Mouse (Mus musculus) neural tube, embryonic 15.5 days (tissue): ENCODE results near the gene Trhde. TPM values are rescaled to one million over a fixed set of nuclear protein-coding genes. Genes with fewer than 3 reads are reported as not detected.

Experiments used
- ATAC-seq: fragments of 200-750 bp; cut with Nextera tagmentation; 2 replicates; pipeline ENCODE4 v1.8.0; 2017; ENCODE audit warnings: mild to moderate bottlenecking, moderate TSS enrichment, moderate library complexity; ENCODE audit not compliant: low FRiP score
- H3K27ac ChIP-seq: fragments of 300-500 bp; sonication (generic); replicated peaks from 2 replicates; pipeline ENCODE4 v1.5.1; 2015; ENCODE audit warnings: mild to moderate bottlenecking, inconsistent platforms
- H3K27me3 ChIP-seq: fragments of 300-500 bp; sonication (generic); replicated peaks from 2 replicates; pipeline ENCODE4 v1.6.1; 2015; ENCODE audit warnings: inconsistent platforms
- H3K36me3 ChIP-seq: fragments of 300-500 bp; sonication (generic); 2 replicates; pipeline ENCODE4 v1.6.1; 2015; ENCODE audit warnings: inconsistent platforms
- H3K4me1 ChIP-seq: fragments of 300-500 bp; sonication (generic); 2 replicates; pipeline ENCODE4 v1.6.1; 2015; ENCODE audit warnings: inconsistent platforms
- H3K4me2 ChIP-seq: fragments of 300-500 bp; sonication (generic); 2 replicates; pipeline ENCODE4 v1.6.1; 2015; ENCODE audit warnings: inconsistent platforms, mild to moderate bottlenecking, moderate library complexity
- H3K4me3 ChIP-seq: fragments of 300-500 bp; sonication (generic); replicated peaks from 2 replicates; pipeline ENCODE4 v1.5.1; 2015; ENCODE audit warnings: mild to moderate bottlenecking, inconsistent platforms
- H3K9ac ChIP-seq: fragments of 300-500 bp; sonication (generic); replicated peaks from 2 replicates; pipeline ENCODE4 v1.6.1; 2015; ENCODE audit warnings: mild to moderate bottlenecking, inconsistent platforms
- H3K9me3 ChIP-seq: fragments of 300-500 bp; sonication (generic); replicated peaks from 2 replicates; pipeline ENCODE4 v1.6.1; 2016; ENCODE audit warnings: inconsistent platforms
- WGBS: fragments of 180-500 bp; shearing (Covaris S2); methylation state at CpG from one replicate; pipeline ENCODE4 v1.1.7; 2015; ENCODE audit warnings: mixed read lengths; 5-methylcytosine and 5-hydroxymethylcytosine counted together
- polyA plus RNA-seq: library from polyadenylated mRNA; unstranded; fragments of >200 nt; fragmentation: Nextera tagmentation; extraction: Ambion mirVana; gene quantifications from 2 replicates; pipeline ENCODE4 v1.2.1, GENCODE M21; 2015

Gene Trhde
- polyA plus RNA-seq, result 6.6 and 7.6 TPM in 2 replicates

DNA sequence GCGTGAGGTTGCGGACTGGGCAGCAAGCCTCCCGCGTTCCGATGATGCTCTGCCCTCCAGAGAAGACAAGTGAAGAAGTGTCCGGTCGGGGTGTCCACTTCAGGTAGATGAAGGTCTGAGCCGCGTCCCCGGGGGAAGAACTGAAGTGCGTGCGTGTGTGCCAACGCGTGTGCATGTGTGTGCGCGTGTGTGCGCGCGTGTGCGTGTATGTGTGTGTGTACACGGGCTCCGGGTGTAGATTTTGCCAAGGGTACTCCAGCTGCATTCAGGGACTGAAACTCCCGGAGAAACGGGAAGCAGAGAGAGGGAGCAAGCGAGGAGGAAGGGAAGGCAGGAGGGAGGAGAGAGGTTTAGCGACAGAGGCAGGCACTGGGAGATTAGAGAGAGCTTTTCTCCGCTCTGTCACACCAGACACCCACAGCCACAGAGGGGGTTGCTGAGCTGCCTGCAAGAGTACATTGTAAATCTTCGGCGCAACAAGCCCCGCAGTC, at the start of gene Trhde:
Gene Trhde (minus strand): TSS at position 147 of the 491 bp plus-strand sequence.
- Histone ChIP-seq H3K9me3 (no peaks in the 10 kb centered on the region), H3K4me2 (peak within 1 kb of the TSS; percentile 75), H3K4me1 (peaks cover 27% of the 10 kb centered on the region), H3K27ac (peak within 1 kb of the TSS; percentile 75), H3K27me3 (peaks cover 4% of the 10 kb centered on the region), H3K36me3 (no peaks in the 10 kb centered on the region), H3K4me3 (peak within 1 kb of the TSS; percentile 60), H3K9ac (peak within 1 kb of the TSS; percentile 47)
- under 1% methylated on average over 30 of the region's 30 CpGs for WGBS
- peak; percentile 52; the same call in 1 of the 2 replicates for ATAC-seq

DNA sequence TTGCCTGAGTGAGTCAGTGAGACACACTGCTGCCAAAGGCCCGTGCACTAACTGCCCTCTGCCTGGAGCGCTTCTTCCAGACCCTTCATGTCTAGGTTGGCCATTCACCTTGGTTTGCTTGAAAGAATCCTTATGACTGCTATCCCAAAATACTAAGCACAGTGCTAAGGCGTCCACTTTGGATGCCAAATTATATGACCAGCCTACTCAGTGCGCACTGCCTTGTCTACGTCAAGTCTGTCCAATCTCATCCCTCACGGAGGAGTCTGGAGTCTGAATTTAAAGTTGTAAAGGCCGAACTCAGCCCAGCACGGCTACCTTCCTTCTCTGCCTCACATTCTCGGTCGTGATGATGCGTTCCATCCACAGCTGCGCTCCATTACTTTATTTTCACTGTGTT, 39.9 kb upstream of the Trhde start:
- Histone ChIP-seq H3K27ac (no peak overlapping the region), H3K4me3 (no peak overlapping the region), H3K36me3 (no peaks in the 10 kb centered on the region), H3K9ac (no peak overlapping the region), H3K4me1 (no peaks in the 10 kb centered on the region), H3K4me2 (no peak overlapping the region), H3K27me3 (no peaks in the 10 kb centered on the region), H3K9me3 (no peaks in the 10 kb centered on the region)
- ATAC-seq, result no peak
- WGBS, result 94% methylated on average over 12 of the region's 12 CpGs

DNA sequence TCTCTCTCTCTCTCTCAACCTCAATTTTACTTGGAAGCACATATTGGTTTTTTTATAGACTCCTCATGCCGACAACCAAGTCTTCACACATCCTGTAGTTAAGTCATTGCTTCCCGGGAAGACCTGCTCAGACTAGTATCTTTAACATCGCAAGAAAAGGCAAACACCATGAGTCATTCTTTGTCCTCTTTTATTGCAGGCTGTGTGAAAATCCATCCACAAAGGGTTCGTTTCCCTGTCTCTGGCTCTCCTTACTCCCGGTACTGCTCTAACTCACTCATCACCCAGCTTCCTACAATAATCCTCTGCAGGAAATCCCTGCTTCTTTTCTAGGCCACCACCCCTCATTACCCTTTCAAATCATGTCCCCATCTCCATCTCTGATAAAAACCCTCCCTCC, 39.3 kb upstream of the Trhde start:
- WGBS, result 42% methylated on average over 5 of the region's 5 CpGs
- no peaks in the 10 kb centered on the region for H3K4me1 ChIP-seq
- no peaks in the 10 kb centered on the region for H3K27me3 ChIP-seq
- H3K9ac ChIP-seq, result no peak overlapping the region
- H3K4me3 ChIP-seq, result no peak overlapping the region
- no peak overlapping the region for H3K27ac ChIP-seq
- no peak overlapping the region for H3K4me2 ChIP-seq
- ATAC-seq, result no peak
- no peaks in the 10 kb centered on the region for H3K9me3 ChIP-seq
- H3K36me3 ChIP-seq, result no peaks in the 10 kb centered on the region

DNA sequence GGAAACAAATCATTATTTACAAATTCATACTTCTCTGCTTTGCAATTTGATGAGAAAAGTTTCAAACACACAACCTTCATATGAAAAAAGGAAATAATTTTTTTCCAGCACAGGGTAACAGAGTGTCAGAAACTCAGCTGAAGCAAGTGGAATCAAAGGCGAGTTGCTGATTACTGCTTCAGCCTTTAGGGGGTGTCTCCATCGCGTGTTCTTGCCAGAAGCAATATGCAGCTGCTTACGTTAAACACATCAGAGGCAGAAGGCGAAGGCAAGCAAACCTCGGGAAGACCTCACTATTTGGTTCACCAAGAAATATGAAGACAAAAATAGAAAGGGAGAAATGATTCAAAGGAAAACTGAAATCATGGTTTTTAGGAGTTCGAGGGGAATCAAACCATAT, 29.2 kb upstream of the Trhde start:
- Histone ChIP-seq H3K9ac (no peak overlapping the region), H3K4me1 (no peaks in the 10 kb centered on the region), H3K4me2 (no peak overlapping the region), H3K36me3 (no peaks in the 10 kb centered on the region), H3K9me3 (no peaks in the 10 kb centered on the region), H3K27ac (no peak overlapping the region), H3K27me3 (no peaks in the 10 kb centered on the region), H3K4me3 (no peak overlapping the region)
- ATAC-seq, result no peak
- WGBS, result 55% methylated on average over 7 of the region's 7 CpGs

DNA sequence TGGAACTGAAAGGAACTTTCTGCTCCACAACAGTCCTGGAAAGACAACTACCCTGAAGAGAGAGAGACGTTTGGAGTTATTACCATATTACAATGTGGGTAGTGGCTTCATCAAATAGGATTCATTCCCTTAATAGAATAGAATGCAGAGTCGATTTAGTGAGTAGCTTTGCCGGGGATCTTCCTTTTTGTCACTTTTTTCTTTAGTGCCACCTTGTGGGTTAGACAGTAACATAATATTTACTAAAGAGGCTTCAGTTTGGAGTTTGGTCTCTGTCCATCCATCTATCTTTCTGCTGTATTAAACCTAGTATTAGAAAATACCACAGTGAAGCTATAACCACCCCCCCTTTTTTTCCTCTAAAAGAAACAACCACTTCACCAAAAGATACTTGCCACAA, 6.7 kb upstream of the Trhde start:
- H3K9ac ChIP-seq, result no peak overlapping the region
- WGBS, result 46% methylated on average over 3 of the region's 3 CpGs
- H3K4me2 ChIP-seq, result no peak overlapping the region
- H3K36me3 ChIP-seq, result no peaks in the 10 kb centered on the region
- no peaks in the 10 kb centered on the region for H3K27me3 ChIP-seq
- H3K9me3 ChIP-seq, result no peaks in the 10 kb centered on the region
- H3K27ac ChIP-seq, result no peak overlapping the region
- no peaks in the 10 kb centered on the region for H3K4me1 ChIP-seq
- no peak for ATAC-seq
- H3K4me3 ChIP-seq, result no peak overlapping the region

DNA sequence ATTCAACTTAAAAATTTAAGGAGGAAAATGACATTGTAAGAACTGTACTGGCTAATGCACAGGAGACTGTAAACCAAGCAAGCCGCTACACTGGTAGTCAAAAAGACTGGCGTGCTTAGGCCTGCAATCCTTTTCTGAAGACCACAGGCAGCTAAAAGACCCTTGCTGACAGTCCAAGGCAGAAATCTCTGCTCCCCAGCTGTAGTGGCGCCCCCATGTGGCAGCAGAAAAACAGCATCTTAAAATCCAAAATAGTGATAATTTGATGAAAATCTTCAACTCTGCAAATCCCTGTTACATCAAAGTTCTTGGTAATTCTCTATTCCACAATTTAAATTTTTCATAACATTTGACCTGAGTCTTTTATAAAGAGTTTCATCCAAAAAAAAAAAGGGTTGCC, 3.8 kb upstream of the Trhde start:
- no peaks in the 10 kb centered on the region for H3K9me3 ChIP-seq
- no peaks in the 10 kb centered on the region for H3K36me3 ChIP-seq
- peaks cover 20% of the 10 kb centered on the region for H3K4me1 ChIP-seq
- no peak for ATAC-seq
- H3K27ac ChIP-seq, result no peak overlapping the region
- H3K9ac ChIP-seq, result no peak overlapping the region
- 39% methylated on average over 3 of the region's 3 CpGs for WGBS
- H3K4me2 ChIP-seq, result no peak overlapping the region
- peaks cover 2% of the 10 kb centered on the region for H3K27me3 ChIP-seq
- H3K4me3 ChIP-seq, result no peak overlapping the region

DNA sequence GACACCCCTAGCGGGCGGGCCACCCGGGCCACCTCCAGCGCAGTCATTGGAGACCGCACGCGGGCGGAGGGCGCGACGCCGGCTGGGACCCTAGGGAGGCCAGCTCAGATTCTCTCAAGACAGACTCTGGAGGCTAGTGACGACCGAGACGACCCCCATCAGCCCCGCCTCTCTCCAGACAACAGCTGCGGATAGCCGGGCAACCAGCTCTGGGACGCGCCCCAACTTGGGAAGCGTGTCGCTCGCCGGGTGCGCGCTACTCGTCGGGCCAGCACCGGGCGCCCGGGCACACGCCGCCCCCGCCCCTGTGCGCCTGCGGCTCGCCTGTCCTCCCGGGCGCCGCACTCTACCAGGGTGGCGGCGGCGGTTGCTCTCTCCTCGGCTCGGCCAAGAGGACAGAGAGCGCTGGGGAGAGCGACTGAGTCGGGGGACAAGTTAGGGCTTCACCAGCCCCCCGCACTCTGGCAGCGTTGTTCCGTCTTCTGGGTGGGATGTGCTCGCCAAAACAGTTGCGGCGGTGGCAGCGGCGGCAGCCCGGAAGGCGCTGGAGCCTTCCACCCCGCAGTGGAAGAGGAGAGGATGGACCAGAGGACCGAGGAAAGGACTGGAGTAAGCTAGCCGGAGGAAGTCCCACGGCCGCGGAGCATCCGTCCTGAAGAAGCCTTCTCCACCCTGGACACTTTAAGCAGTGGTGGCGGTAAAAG, 498 bp downstream of the Trhde start:
- Histone ChIP-seq H3K27me3 (peaks cover 4% of the 10 kb centered on the region), H3K27ac (peak overlapping the region; percentile 75), H3K36me3 (no peaks in the 10 kb centered on the region), H3K4me3 (peak overlapping the region; percentile 60), H3K4me2 (peak overlapping the region; percentile 75), H3K4me1 (peaks cover 27% of the 10 kb centered on the region), H3K9me3 (no peaks in the 10 kb centered on the region), H3K9ac (peak overlapping the region; percentile 47)
- WGBS, result under 1% methylated on average over 66 of the region's 66 CpGs
- peak; percentile 82 for ATAC-seq

DNA sequence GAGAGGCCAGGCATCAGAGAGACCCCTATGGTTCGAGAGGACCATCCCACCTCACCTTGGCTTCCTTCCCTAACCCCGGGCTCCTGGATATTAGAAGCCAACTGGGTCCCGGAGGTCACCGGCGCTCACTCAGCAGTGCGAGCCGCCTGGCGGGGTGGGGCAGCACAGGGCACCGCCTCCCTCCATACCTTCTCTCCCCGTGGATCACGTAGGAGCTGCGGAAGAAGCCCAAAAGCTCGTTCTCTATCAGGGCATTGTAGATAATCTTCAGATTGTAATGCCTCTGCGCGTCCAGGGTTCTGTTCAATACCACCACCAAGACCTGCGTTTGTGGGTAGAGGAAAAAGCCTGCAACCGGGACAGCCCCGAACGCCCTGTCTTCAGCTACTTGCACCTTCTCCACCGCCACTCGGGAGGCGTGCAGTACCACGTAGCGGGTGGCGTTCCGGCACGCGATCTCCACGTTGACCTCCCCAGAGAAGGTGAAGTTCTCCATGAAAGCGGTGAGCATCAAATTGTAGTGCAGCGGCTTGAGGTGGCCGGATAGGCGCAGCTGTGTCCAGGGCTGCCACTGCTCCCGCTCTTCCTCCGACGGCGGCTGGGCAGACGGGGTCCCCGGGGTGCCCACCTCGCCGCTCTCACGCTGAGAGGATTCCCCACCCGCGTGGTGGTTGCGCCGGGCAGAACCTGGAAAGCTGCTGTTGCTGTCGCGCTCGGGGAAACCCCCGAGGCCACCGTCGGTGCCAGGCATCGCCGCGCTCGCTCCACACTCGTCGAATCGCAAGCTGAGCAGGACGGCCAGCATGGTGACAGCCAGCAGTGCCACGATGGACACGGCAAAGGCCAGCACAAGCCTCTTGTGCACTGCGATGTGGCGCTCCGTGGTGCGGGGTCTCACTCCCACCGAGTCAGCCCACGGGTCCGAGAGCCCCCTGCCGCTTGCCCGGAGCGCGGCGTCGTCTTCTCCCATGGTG, 1.5 kb downstream of the Trhde start:
- WGBS, result 7% methylated on average over 71 of the region's 75 CpGs
- Histone ChIP-seq H3K4me2 (peak overlapping the region; percentile 75), H3K36me3 (no peaks in the 10 kb centered on the region), H3K9me3 (no peaks in the 10 kb centered on the region), H3K27me3 (peaks cover 4% of the 10 kb centered on the region), H3K27ac (peak overlapping the region; percentile 23; the same call in 1 of the 2 replicates), H3K4me1 (peaks cover 27% of the 10 kb centered on the region), H3K4me3 (peak overlapping the region; percentile 60), H3K9ac (peak overlapping the region; percentile 47)
- peak; percentile 34 for ATAC-seq

DNA sequence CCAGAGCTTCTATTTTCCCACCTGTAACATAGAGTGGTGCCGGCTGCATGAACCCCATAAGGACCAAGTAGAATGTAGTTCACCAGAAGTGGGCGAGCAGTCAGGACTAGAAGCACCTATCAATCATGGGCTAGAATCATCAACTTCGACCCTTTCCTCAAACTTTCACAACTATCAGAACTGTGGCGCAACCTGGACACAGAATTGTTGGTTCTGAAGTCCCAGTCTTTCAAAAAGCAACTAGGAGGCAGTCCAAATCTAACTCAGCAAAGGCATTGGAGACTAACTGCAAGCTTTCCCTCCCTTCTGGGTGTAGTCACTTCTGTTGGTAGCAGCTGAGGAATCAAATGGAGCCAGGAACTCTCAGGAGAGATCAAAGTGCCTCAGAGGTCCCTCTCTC, 2.6 kb downstream of the Trhde start:
- no peak for ATAC-seq
- no peaks in the 10 kb centered on the region for H3K9me3 ChIP-seq
- peaks cover 27% of the 10 kb centered on the region for H3K4me1 ChIP-seq
- H3K27me3 ChIP-seq, result peaks cover 4% of the 10 kb centered on the region
- 89% methylated on average over 4 of the region's 4 CpGs for WGBS
- H3K4me2 ChIP-seq, result peak overlapping the region; percentile 75
- H3K9ac ChIP-seq, result no peak overlapping the region
- H3K4me3 ChIP-seq, result peak overlapping the region; percentile 60
- no peaks in the 10 kb centered on the region for H3K36me3 ChIP-seq
- H3K27ac ChIP-seq, result no peak overlapping the region

DNA sequence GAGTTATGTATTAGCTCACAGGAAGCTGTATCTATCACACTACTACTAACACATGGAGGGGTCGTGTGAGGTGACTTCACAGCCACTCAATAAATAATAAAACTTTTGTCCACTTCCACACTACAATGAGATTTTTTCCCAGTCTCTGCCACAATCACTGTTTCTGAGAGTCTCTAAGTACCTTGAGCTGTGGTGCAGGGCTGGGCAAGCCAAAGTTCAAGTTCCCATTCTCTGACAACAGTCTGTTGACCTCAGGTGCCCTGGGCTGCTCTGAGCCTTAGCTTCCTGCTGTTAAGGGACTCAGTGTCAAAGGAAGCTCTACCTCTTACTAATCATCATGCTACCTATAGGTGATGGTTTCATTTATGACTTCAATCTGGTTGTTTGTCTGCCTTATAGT, 3.3 kb downstream of the Trhde start:
- Histone ChIP-seq H3K36me3 (no peaks in the 10 kb centered on the region), H3K4me1 (peaks cover 27% of the 10 kb centered on the region), H3K27me3 (peaks cover 4% of the 10 kb centered on the region), H3K4me3 (peak overlapping the region; percentile 60; the same call in 1 of the 2 replicates), H3K9me3 (no peaks in the 10 kb centered on the region), H3K4me2 (peak overlapping the region; percentile 75), H3K27ac (no peak overlapping the region), H3K9ac (no peak overlapping the region)
- WGBS, result 69% methylated on average over 1 of the region's 1 CpGs
- ATAC-seq, result no peak

DNA sequence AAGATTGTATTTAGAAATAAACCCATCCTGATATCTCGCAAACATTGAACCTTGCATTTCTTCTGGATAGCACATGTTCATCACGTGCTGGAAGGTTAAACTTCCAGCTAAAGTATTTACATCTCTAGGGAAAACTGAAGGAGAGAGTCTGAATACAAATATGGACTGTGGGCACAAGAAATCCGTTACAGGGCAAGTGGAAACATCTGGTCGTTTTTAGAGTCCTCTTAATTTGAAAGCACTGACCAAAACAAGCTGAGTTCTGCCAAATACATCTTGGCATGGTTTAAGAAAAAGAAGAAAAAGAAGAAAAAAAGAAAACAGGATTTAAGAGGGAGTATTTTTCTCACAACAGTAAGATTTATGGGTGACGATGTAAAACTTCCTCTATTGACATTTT, 3.9 kb downstream of the Trhde start:
- no peak overlapping the region for H3K9ac ChIP-seq
- 63% methylated on average over 5 of the region's 5 CpGs for WGBS
- no peaks in the 10 kb centered on the region for H3K36me3 ChIP-seq
- ATAC-seq, result no peak
- no peak overlapping the region for H3K27ac ChIP-seq
- H3K4me1 ChIP-seq, result peaks cover 25% of the 10 kb centered on the region
- H3K4me3 ChIP-seq, result no peak overlapping the region
- no peaks in the 10 kb centered on the region for H3K9me3 ChIP-seq
- peaks cover 4% of the 10 kb centered on the region for H3K27me3 ChIP-seq
- peak overlapping the region; percentile 75; the same call in 1 of the 2 replicates for H3K4me2 ChIP-seq
